Mouse (Mus musculus): ENCODE measurements at regions not wholly inside any gene's neighbourhood (a gene's known extent, or its start where the extent isn't known, plus 50 kb on each side); places are given as distances from the start of the nearest gene placed in this dataset.

DNA sequence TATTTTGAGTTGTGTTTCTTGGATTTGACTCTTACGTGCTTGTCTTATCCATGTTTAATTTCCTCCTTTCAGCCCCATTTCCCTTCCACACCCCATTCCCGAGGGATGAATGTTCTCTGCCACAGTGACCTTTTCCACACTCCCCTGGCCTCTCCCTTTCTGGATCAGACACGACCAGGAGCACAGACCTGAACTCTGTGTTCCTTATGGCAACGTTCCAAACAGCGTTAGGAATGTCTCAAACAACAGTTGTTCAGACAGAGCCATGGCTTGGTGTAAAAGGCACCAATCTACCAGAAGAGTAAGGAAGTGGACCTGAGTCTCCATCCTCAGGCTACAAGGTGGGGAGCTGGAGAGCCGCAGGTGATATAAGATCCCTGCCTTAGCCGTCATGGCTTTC is 52.6 kb upstream of the Dapl1 start:
- Histone ChIP-seq H3K9me3 (no peaks in the 10 kb centered on the region), H3K27ac (no peak overlapping the region), H3K36me3 (replicated peaks) (no peaks in the 10 kb centered on the region), H3K27me3 (no peaks in the 10 kb centered on the region), H3K4me2 (no peak overlapping the region), H3K9ac (no peak overlapping the region), H3K4me3 (replicated peaks) (no peak overlapping the region), H3K4me1 (no peaks in the 10 kb centered on the region)
- WGBS: 89% methylated on average over 7 of the region's 7 CpGs
- ATAC-seq (ENCODE audit: low FRiP score): no peak
